Mouse (Mus musculus): Measurements from ENCODE around the gene Gatd1. TPM values are rescaled to one million over a fixed set of nuclear protein-coding genes. Genes with fewer than 3 reads are reported as not detected.

Gatd1 gene
- total RNA-seq, 2 experiments from 2014 or later: 6.3 to 6.7 TPM

GRCm38 (mm10) chr7:141361510-141361909, 52.4 kb downstream of the Gatd1 start:
- no peak for DNase-seq
- intact Hi-C loops (cut with DNase I): no loop called here

Other genes starting within 250 kb of the Gatd1 start
- gene Rnh1, start 241.3 kb downstream of the Gatd1 start, total RNA-seq (2021): 10 to 100 TPM; 41.8 to 45.9 TPM
- gene Hras, start 220.1 kb downstream of the Gatd1 start, total RNA-seq (2021): 100 to 1,000 TPM; 148 to 163 TPM
- gene Lrrc56, start 220.0 kb downstream of the Gatd1 start, total RNA-seq (2021): 1 to 10 TPM; 2.0 to 2.1 TPM
- gene Lmntd2, start 200.1 kb downstream of the Gatd1 start, total RNA-seq (2021): not detected
- under 1 TPM in 1 of 2 experiments, not detected in 1; 0.59 TPM for gene Rassf7, start 198.3 kb downstream of the Gatd1 start, total RNA-seq (2021)
- gene Phrf1, start 185.4 kb downstream of the Gatd1 start, total RNA-seq (2021): 10 to 100 TPM; 19.2 to 20.6 TPM
- 1 to 10 TPM in 1 of 2 experiments, under 1 TPM in 1; 0.71 to 2.5 TPM for gene Irf7, start 147.7 kb downstream of the Gatd1 start, total RNA-seq (2021)
- gene Cdhr5, start 137.3 kb downstream of the Gatd1 start, total RNA-seq (2021): under 1 TPM in 1 of 2 experiments, not detected in 1; 0.12 TPM
- not detected for gene Sct, start 135.0 kb downstream of the Gatd1 start, total RNA-seq (2021)
- gene Drd4, start 122.1 kb downstream of the Gatd1 start, total RNA-seq (2021): not detected
- 10 to 100 TPM; 13.9 to 14.8 TPM for gene Deaf1, start 86.4 kb downstream of the Gatd1 start, total RNA-seq (2021)
- gene Tmem80, start 86.4 kb downstream of the Gatd1 start, total RNA-seq (2021): 10 to 100 TPM; 10.2 to 10.6 TPM
- 1 to 10 TPM; 2.1 to 2.5 TPM for gene Eps8l2, start 75.3 kb downstream of the Gatd1 start, total RNA-seq (2021)
- 10 to 100 TPM; 81.0 to 82.7 TPM for gene Taldo1, start 21.9 kb downstream of the Gatd1 start, total RNA-seq (2021)
- gene Cend1, start 15.4 kb upstream of the Gatd1 start, total RNA-seq (2021): under 1 TPM; 0.20 to 0.39 TPM
- gene Slc25a22, start 23.8 kb upstream of the Gatd1 start, total RNA-seq (2021): 10 to 100 TPM; 15.6 to 38.4 TPM
- under 1 TPM; 0.15 to 0.18 TPM for gene Pidd1, start 29.9 kb upstream of the Gatd1 start, total RNA-seq (2021)
- 100 to 1,000 TPM; 466 to 562 TPM for gene Rplp2, start 33.2 kb upstream of the Gatd1 start, total RNA-seq (2021)
- 100 to 1,000 TPM; 306 to 361 TPM for gene Pnpla2, start 41.1 kb upstream of the Gatd1 start, total RNA-seq (2021)
- 1 to 10 TPM; 6.3 to 7.4 TPM for gene Cracr2b, start 47.0 kb upstream of the Gatd1 start, total RNA-seq (2021)
- 10 to 100 TPM; 65.6 to 83.2 TPM for gene Cd151, start 53.3 kb upstream of the Gatd1 start, total RNA-seq (2021)
- gene Polr2l, start 61.0 kb upstream of the Gatd1 start, total RNA-seq (2021): 10 to 100 TPM; 53.1 to 58.7 TPM
- gene Tspan4, start 61.1 kb upstream of the Gatd1 start, total RNA-seq (2021): 10 to 100 TPM in 1 of 2 experiments, 1 to 10 TPM in 1; 7.2 to 14.1 TPM
- 10 to 100 TPM; 13.9 to 14.5 TPM for gene Chid1, start 125.7 kb upstream of the Gatd1 start, total RNA-seq (2021)
- 10 to 100 TPM; 45.3 to 46.6 TPM for gene Ap2a2, start 148.0 kb upstream of the Gatd1 start, total RNA-seq (2021)
- gene Muc6, start 241.2 kb upstream of the Gatd1 start, total RNA-seq (2021): not detected